Mouse (Mus musculus) cerebellum, postnatal 4 days (tissue): ENCODE measurements around the gene Nme7.

Experiments used
- DNase-seq, 2 experiments: peaks; one replicate each; pipeline ENCODE4 v3.0.0; 2022; ENCODE audit warnings: low spot score in 2 of 2, mixed read lengths in 1 of 2

Gene Nme7

DNA sequence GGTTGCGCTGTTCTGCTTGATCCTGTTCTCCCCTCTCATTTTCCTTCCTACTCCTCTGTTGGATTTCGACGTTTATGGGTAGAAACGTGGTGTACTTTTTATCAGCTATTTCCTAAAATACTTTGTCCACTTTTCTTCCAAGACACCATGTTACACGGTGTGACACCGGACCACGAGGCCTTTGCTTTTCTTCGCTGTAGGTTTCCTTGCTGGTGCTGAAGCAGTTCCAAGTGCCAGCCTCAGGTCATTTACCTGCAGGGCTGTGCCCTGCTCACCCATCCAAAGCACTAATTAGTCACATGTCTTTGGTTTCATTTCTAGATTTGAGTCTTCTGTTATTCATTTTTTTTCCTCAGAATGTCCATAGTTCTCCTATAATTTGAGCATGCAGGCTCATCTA is 79.7 kb downstream of the Nme7 start:
- no peak for DNase-seq

DNA sequence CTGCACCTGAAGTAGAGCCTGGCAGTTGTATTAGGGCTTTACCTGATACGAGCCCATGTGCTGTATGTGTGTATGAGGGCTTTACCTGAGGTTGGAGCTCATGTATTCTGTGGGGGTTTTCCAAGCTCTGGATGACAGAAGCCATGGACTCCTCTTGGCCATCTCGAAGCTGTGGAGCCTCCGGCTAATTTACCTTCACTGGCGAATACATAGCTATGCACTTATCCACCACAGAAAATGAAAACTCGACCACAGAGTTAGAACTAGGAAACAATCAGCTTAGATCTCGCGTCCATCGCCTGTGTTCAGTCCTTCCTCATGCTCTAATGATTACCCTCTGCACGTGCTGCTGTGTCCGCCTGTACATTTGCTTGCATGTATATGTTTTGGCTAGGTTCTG is 80.4 kb downstream of the Nme7 start:
- no peak for DNase-seq

DNA sequence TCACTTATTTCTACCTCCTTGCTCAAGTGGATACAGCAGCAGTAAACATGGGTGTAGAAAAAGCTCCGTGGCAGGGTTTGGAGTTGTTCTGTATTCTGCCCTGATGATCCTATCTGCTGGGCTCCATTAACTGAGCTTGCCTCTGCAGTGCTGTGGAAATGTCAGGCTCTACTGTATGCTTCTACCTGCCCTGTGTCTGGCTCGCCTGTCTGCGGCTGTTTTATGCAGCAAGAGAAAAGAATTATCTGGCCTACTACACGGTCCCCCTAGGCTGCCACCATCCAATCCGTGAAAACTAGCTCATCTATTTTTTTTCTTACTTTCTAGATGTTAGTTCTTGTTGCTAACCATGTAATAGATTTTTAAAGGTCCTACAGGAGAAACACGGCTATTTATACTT is 81.1 kb downstream of the Nme7 start:
- no peak for DNase-seq

DNA sequence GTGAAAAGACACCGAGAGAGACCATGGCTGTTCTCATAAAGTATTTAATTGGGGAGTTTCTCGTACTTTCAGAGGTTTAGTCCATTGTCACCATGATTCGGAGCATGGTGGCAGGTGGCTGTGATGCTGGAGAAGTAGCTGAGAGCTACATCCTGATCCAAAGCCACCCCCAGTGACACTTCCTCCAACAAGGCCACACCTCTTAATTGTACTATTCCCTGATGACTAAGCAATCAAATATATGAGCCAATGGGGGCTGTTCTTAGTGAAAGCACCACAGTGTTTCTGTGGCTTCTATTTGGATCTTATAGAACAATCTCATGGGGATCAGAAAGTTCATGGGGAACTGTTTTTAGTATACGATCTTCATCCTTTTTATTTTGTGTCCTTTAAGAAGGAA is 85.8 kb downstream of the Nme7 start:
- DNase-seq = no peak

DNA sequence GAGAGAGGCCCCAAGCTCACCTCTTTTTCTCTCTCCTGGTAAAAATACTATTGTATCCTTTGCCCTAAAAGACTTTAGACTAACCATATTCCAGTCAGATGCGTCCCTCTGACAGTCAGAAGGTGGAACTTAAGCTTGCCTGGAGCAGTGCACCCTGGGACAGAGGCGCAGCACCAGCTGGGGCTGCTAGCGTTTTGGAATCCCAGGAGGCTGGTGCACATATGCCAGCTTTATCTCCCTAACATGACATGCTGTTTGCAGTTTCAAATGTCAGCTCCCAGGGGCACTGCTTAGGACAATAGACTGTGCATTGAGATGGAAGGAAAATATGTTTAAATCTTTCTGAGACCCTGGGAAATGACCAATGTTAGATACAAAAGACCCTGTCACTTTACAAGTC is 88.3 kb downstream of the Nme7 start:
- no peak for DNase-seq

DNA sequence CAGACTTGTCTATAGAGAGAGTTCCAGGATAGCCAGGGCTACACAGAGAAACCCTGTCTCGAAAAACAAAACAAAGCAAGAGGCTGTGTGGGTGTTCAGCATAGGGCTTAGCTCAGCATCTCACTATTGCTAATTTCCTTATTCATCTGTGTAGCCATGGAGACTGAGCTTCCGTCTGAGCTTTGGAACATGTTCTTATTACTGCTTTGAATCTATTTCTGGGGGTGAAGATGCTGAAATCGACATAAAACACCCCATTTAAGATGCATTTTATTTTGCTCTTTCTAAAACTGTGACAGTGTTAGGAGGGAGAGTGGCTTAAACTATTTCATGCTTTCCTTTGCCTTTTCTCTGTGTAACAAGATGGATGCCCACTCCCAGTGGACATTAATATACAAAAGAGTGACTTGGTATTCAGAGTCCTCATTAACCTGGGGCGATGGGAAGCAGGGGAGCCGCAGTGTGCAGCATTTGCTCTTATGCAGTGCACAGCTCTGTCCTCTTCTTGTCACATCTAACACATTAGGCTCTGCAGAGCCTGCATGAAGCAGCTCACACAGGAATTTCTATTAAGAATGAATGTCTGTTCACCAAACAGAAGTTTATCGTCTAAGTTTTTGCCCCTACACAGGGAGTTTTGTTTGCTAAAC is 91.3 kb downstream of the Nme7 start:
- no peak for DNase-seq

DNA sequence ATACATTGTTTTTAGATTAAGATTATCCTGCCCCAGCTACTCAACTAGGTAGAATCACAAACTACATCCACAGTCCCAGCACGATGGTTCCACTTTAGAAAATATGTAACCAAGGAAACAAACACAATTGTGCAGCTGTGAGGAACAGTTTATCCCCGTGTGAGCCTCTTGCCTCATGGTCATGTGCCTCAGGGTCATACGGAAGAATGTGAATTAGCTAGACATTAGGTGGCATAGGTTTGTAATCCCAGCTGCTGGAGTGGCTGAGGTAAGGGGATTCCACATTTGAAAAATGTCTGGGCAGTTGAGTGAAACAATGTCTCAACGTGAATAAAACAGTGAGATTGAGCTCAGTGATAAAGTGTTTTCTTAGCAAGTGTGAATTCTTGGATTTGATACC is 93.8 kb downstream of the Nme7 start:
- DNase-seq = no peak

DNA sequence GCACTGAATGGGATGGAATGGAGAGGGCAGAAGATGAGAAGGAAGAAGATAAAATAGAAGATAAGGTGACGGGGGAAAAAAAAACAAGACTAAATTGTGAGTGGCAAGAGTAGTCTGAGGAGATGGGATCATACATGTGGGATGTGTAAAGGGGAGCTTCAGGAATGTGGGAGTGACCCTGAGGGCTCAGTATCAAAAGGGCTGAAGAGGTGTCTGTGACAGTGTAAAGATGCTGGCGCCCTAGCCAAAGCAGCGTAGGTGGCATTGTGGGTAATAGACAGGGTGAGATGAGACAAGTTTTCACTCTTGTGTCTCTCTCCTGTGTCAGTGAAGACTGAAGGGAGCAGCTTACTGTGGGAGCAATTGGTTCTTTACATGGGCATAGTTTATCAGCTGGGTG is 95.7 kb downstream of the Nme7 start:
- no peak for DNase-seq

DNA sequence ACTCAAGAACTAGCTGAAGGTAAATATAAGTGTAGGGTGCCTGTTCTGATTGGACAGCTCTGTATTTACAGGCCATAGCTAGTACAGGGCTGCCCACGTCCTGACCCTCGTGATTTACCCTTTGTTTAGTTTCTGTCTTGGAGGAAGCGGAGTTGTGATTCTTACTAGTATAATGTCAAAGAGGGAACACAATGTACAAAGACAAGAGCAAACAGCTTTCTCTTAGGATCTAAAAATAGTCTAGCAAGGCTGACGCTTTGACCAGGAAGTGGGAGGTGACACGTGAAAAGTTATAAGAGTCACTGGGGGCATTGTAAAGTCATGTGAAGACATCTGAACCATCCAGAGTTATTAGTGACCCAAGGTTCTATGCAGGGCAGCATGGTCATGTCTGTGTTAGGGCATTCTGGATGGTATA is 101.5 kb downstream of the Nme7 start:
- DNase-seq = no peak

DNA sequence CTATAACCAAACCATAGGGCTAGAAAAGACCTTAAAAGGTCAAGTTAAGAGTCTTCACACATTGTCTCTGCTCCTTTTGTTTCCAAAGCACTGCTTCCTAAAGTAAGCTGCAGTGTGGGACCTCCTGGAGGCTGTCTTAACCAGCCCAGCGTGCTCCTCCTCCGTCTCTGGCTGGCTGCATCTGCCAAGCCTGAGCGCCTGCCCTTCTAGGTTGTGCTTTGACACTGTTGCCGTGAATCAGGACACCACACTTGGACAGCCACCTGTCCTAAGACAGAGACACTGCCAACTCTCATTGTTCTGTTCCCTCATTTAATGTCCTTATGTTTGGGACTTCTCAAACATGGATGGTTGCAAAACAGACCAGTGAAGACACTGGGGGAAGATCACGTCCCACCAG is 102.6 kb downstream of the Nme7 start:
- DNase-seq = no peak

DNA sequence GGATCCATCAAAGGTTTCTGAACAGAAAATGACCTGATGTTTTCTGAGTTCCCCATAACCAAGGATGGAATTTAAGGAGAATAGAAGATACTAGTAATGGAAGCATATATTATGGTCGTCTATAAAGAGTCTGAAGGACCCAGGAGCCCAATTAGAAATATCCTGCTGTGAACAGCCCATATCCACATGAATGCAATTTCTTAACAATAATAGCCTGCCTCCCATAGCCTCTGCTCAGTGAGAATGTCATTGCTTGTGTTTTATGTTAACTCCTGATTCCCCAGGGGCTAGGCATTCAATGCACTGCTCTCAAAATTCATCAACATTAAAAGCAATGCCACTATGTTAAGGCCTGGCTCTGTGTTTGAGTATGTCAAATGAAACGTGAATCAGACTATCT is 104.7 kb downstream of the Nme7 start:
- DNase-seq = no peak

DNA sequence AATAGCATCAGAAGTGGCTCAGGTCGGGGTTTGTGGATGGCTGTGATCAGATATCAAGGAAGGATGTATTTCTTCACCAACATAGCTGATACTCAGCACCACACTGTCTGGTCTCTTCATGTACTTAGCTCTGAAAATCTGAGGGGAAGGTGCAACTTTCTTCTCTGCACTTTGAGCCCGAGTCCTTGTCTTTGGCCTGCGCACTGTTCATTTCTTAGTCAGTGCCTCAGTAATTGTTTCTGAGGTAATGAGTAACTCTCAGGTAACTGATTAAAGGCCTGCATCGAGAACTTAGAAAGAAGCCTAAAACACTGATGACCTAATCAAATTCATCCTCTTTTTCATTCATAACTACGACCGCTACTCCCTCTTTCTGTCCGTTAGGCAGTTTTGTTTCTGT is 107.4 kb downstream of the Nme7 start:
- DNase-seq = no peak

DNA sequence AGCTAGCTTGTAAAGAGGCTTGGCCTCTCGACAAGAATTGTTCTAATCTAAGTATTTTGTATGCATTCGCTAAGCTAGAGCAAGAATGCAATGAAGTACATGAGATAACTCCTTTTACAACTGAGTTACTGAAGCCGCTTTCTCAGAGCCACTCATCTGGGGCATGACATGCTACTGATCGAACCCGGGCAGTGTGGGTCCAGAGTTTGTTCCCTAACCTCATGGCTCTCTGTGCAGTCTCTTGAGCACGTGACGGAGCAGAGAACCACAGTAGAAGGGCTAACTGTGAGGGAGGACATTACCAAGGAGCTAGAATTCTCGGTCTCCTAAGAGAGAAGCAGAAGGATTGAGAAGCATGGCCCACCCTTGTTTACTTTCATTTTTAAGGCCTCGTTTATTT is 109.0 kb downstream of the Nme7 start:
- no peak for DNase-seq

DNA sequence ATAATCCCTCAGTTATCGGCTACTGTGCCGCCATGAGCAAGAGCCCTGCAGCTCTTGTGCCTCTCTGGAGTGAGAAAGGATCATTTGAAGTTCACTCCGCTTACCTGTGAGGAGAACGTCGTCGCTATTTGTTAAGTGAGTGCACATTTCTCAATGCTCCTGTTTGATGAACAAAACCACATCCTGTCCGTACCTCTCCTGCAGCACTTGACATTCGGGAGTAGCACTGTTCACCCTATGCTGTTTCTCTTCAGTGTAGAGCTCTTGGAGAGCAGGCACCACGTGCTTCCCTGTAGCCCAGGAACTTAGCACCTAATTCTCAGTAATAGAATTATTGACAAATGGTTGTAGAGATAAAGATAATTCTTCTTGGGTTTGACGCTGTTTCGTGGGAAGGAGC is 109.7 kb downstream of the Nme7 start:
- DNase-seq = no peak

DNA sequence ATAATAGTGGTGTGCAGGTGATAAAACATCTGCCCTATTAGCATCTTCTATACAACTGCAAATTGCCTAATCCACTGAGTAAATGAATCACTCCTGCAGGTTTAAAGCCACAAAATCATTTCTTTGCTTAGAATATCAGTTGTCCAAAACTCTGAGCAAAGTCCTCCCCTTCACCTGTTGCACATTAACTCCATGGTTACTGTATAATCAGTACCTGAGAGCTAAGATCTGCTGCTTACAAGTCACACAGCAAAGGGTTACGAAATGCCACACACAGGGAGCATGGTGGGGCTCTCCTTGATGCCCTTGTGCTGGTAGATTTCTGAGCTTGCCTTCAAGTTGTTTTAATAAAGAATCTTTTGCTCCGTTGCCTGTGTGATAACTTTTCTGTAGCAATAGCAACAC is 111.4 kb downstream of the Nme7 start:
- DNase-seq = no peak

DNA sequence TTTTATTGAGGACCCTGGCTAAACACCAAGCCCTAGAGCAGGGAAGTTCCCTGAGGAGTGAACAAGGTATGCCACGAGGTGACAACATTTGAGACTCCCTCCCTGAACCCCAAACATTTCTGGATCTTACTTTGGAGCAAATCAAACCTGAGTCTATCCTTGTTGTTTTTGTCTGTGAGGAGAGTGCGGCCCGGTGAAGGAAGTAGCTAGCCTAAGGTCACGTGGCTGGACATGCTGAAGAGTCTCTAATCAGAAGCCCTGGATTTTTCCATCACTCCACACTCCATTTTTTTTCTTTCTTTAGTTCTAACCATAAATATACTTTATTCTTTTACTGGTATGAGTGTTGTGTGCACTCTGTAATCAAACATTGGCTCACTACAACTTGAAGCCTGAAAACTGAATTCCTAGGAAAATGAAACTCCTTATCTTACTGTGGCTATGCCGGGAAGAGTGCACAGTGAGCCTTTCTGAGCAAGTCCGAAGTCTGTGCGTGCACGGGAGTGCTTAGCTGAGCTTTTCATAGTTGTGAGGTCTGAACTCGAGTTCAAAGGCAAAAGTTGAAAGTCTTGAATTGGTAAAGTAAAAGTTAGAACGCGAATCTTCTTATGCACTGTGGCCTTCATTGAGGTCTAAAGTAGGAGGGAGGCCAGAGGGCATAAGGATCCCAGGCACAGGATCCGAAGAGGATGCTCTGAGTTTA is 112.9 kb downstream of the Nme7 start:
- no peak for DNase-seq

DNA sequence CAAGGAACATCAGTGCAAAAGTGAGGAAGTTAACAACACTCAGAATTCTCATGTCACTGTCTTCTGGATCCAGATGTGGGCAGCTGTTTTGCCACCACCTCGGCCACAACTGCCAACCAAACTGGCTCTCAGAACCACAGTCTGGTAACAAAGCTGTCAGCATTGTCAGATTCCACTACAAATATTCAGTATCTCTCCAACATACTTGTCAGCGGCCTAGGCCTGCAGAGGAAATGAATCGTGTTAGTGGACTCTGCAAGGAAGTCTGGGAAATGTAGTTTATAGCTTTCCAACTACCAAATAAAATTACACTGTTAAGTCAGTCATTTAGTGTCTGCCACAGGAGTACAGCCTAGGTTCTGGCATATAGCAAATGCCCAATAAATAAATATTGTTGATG is 113.7 kb downstream of the Nme7 start:
- no peak for DNase-seq

DNA sequence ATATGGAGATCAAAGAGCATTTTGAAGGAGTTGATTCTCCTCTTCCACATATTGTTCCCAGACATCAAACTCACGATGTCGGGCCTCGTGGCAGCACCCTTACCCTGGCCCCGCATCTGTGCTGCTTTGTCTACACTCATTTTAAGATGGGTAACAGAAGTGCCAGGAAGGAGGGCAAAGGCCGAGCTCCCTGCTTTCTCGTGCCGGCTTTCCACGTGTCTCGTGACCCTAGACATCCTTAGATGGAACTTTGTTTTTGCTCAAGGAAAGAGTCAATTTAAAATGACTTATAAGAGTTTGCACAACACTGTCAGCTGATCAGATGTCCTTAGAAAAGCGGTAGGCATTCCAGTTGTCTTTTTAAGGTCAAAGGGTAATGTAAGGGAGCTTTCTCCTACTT is 114.4 kb downstream of the Nme7 start:
- DNase-seq = no peak

DNA sequence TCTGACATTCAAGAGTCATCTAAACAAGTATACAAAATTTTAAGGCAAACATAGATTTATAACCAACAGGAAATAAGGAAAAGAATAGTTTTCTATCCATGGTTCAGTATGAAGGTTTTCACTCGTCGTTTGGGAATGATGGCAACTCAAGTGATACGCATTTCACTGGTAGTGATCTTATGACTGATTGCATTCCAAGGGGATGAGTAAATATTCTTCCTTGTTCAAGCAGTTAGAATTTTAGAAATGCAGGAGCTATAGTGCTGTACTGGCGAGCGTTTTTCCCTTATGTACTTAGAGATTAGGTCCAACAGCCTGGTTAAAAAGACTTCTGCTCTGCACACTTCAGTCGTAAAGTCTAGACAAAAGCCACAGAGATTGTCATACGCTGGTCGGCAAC is 115.5 kb downstream of the Nme7 start:
- DNase-seq = no peak

DNA sequence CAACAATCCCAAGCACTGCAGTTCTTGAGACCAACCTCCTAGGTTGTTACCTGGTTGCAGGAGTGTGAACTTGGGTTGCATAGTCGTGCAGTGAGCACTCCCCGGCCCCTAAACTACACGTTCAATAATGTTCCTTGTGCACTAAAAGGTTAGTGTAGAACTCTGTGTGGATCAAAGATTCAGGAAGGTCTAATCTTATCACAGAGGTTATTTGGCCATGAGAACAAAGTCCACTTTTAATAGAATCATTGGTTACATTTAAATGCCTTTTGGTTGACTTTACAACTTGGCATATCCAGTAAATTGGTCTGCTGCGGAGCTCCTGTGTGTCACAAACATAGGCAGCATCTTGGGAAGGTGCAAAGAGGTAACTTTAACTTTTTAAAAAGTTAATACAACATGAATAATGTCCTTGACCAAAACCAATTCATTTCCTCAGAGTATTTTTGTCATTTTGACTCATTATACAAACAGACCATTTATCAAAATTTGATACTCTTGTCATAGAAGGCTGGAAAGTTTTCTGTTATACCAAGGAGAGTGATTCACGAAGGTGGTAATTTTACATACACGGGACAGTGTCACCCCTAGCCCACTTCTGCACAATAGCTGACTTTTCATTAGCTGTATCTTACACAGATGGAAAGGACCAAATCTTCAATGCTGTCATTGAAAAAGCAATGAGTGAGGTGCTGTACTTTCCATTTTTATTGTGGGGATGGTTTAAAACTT is 116.9 kb downstream of the Nme7 start:
- no peak for DNase-seq

DNA sequence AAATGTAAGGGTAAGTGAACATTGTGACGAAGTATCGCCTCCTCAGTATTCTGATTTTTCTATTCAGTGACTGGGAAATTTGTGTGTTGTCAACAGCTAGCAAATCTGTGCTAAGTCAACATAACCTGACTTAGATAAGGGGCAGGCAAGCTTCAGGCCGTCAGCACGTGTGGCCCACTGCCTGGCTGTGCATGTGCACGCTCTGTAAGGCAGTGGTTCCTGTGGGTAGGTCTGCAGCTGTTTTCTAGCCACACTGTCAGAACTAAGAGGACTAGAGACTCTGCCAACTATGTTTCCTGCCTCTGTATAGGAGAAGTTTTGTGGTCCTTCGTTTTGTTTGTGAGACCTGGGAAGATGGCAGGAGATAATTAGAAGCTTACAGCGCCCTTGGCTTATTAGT is 122.3 kb downstream of the Nme7 start:
- no peak for DNase-seq

DNA sequence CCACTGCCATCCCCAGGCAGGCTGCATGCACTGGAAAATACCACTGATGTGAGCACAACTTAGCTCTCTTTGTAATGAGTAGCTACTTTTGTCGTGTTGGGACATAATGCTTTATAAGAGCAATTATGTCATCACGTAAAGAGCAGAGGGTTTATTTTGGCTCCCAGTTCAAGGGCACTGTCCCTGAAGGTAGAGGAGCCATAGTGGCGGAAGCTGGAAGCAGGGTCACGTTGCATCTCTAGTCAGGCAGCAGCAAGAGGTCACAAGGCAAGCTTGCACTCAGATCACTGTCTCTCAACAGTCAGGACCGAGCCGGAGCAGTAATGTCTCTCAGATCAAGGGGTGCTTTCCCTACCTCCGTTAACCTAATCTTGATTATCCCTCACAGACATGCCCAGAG is 123.9 kb downstream of the Nme7 start:
- DNase-seq = no peak

DNA sequence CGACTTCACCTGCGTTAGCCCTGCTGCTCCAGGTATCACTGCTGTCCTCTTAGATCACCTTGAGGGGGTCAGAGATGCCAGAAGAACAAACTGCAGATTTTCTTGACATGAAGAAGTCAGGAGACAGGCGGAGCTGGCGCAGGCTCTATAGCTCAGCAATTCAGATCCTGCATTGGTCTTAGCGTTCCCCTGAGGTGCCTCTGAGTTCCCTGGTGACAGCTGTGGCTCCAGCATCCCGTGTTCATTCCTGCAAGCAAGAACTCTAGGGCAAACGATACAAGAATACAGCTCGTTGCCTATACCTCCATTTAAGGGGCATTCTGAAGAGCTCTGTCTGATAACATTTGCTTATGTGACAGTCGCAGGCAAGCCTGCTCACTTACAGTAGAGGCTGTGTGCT is 124.7 kb downstream of the Nme7 start:
- no peak for DNase-seq
